Mouse (Mus musculus) MN1 (cell line): ENCODE measurements around the gene Wdr5b.

Source experiments
- DNase-seq: peaks from one replicate; pipeline ENCODE4 v3.0.0-alpha.2; 2016; ENCODE audit warnings: low spot score

Wdr5b gene

DNA sequence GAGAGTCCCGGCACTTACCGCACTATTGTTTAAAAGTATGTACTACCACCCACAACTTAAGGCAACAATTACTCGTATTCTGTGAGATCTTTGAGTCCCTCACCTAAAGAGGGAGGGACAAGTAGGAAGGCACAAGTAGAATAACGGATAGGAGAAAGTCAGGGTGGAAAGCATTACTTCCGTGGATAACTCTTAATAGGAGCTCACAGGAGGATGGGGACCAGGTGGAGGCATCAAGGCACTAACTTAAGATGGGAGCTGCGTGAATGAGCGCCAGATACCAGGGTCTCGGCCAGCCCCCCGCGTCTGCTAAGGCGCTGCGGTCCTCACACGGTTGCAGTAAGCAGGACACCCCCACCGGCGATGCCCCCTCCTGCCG, 30.1 kb downstream of the Wdr5b start:
- no peak for DNase-seq

DNA sequence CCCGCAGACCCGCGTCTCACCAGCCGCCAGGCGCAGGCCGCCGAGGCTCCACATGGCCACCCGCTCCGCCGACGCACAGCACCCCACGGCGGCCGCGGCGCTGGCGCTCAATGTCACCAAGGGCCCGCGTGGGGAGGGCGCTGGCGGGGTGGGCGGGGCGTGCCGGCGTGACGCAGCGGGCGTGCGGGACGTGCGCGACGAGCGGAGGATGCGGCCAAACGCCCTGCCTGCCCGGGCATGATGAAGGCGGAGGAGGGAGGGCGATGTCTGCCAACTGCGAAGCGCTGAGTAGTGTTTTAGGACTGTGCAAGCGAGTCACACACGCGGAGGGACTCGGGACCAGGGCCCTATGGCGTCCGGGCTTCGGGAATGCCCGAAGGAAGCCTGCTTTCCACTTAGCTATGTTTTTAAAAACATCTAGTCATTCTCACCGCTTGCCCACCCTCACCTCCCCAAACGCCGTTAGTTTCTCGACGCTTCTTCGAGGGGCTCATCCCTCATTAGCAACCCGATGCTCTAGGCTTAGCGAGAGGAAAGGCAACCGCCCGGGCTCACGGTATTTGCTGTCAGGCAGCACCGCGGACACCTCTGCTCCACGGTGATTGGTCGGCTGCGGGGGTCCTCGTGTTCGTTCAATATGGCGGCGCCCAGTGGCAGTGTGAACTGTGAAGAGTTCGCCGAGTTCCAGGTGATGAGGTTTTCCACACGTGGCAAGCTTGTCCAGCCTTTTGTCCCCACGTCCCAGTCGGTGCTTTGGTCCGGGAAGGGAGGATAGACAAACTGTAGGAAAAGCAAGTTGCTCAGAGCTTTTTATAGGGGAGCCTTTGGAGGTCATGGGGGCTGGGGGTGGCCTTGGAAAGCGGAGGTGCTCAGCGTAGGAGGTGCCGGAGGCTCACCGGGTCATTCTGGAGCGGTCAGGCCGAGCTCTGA, 30.7 kb downstream of the Wdr5b start, which contains the start of the genes Fam162a and Ccdc58:
TSS of gene Fam162a (minus strand) at position 145 of the 930 bp plus-strand sequence.
TSS of gene Ccdc58 (plus strand) at position 236 of the 930 bp plus-strand sequence.
- DNase-seq: peak; percentile 88

DNA sequence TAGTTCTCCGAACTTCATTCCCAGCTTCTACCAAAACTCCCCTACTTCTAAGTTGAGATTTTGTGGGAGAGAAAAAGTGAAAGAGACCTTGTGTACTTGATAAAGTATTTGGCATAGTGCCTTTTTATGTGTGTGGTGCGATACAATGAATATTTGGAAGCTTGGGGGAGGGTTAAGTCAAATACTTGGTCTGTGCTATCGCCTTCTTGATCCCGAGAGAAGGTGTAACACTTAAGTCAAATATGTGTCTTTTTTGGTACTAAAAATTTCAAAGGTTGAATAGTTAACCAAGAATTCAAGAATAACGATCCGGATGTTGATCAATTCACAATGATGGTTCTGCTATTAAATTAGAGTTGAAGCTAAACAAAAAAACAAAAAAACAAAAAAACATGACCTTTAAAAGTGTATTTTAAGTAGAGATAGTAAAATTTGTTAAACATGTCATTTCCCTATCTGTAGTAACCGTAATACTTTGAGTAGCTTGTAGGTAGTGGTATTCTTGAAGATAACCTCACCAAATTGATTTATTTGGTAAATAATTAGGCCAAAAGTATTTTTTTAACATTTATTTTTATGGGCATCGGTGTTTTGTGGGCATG, 31.5 kb downstream of the Wdr5b start:
- DNase-seq: no peak

GRCm38 (mm10) chr16:36074772-36075171, 33.8 kb downstream of the Wdr5b start:
- DNase-seq: no peak

DNA sequence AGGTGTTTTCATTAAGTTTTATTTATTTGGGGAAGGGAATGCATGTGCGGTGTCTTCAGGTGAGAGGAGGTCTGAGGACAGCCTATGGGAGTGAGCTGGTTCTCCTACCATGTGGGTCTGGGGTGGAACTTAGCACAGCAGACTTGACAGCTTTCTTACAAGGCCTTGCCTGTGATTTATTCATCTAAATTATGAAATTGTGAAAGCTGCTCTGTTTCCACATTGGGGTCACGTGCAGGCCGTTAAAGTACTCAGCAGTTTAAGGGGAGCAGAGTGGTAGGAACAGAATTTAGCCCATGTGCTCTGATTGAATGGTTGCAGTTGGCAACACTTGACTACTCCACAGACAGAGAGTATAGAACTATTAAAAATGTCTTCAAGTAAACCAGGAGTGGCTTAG, 38.9 kb downstream of the Wdr5b start:
- no peak for DNase-seq

GRCm38 (mm10) chr16:36087846-36088245, 46.9 kb downstream of the Wdr5b start:
- DNase-seq: no peak

DNA sequence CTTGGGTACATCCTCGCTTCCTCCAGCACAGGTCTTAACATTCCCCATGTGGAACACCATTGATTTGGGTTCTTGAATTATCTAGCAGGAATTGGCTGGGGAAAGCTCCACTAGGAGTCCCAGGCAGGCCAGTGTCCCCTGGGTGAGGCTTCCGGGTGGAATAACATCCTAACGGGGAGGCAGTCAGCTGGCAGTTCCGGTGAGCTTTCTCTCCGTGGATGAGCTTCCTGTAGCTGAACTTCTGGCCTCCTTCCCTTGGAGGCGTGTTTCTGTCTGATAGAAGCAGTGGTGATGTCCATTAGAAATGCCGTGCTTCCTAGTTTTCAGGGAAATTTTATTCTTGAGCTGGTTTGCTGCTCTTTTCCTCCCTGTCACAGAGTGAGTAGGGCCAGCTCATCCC, 48.1 kb downstream of the Wdr5b start:
- DNase-seq: no peak

GRCm38 (mm10) chr16:36089850-36090616, 49.0 kb downstream of the Wdr5b start:
- DNase-seq: no peak

GRCm38 (mm10) chr16:36090785-36091509, 50.0 kb downstream of the Wdr5b start:
- no peak for DNase-seq
